Mouse (Mus musculus): Measurements from ENCODE around the gene Gm20696. TPM values are rescaled to one million over a fixed set of nuclear protein-coding genes. Genes with fewer than 3 reads are reported as not detected.

The Gm20696 gene
- polyA plus RNA-seq, 1 experiment: 1.8 TPM

DNA sequence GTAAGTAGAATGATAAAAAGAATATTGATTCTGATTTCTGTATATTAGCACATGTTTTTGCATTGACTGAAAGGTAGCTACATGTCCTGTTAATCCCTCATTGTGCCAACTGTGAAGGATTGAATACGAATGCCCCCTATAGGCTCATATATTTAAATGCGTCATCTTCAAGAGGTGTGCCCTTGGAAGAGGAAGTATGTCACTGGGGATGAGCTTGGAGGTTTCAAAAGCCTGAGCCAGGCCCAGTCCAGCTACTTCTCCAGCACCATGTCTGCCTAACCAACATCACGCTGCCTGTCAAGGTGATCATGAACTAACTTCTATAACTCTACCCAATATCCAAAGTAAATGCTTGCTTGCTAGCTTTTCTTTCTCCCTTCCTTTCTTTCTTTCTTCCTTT is 324.2 kb downstream of the Gm20696 start:
- TF ChIP-seq CTCF (IDR thresholded peaks at IDR 0.05; ENCODE audit: borderline replicate concordance, extremely low read depth, insufficient read depth, insufficient read length) (no peak), POLR2A (IDR thresholded peaks at IDR 0.05; ENCODE audit: borderline replicate concordance, extremely low read depth, insufficient read depth, insufficient read length, poor library complexity, severe bottlenecking) (no peak)

DNA sequence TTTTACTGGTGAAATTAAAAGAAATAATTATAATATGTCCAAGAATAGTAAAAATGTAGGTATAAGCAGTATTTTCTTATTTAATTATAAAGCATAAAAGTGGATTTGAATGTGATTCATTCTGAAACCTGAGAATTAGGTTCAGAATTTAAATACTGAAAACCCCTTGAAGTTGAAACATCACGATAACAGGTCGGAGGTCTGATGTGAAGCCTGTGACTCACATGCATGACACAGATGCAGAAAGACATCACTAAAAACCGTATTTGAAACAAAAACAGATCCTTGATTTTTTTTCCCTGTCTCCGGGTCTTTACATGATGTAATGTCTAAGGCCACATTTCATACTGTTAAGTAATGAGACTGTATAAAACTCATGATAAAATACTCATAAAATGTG is 325.7 kb downstream of the Gm20696 start:
- TF ChIP-seq POLR2A (IDR thresholded peaks at IDR 0.05; ENCODE audit: borderline replicate concordance, extremely low read depth, insufficient read depth, insufficient read length, poor library complexity, severe bottlenecking) (no peak), CTCF (IDR thresholded peaks at IDR 0.05; ENCODE audit: borderline replicate concordance, extremely low read depth, insufficient read depth, insufficient read length) (no peak)
- DNase-seq (ENCODE audit: low read depth): no peak

More for the DNA sequence above, 324.2 kb downstream of the Gm20696 start:
- no peak for DNase-seq (ENCODE audit: low read depth)

DNA sequence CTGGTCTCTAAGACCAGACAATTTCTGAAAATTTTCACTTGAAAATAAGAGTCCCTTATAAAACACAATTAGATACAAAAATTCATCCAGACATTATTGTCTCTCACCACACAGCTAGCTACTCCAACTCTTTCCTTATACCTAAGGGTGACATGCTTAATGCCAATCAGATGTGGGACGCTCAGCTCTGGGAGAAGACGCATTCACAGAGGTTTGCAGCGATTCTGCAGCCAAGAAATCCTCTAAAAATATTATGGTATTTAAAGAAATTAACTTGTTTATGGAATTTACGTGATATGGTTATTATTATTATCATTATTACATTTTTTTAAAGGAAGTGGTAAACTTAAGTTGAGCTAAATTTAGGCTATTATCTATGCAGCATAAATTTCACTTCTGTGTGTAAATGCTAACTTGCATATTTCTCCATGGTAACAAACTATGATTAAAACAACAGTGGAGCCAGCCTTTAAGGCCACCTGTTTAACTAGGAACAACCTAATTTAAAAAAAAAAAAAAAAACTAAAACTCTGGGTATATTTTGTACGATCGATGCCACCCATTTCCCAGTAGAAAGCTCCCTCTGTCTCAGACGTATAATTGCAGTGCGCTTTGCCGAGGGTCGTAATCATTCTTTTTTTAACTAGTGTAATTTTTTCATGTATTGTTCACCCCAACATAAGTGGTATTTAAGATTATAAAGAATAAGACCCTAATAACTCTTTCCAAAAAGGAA is 326.4 kb downstream of the Gm20696 start:
- DNase-seq (ENCODE audit: low read depth): no peak
- TF ChIP-seq POLR2A (IDR thresholded peaks at IDR 0.05; ENCODE audit: borderline replicate concordance, extremely low read depth, insufficient read depth, insufficient read length, poor library complexity, severe bottlenecking) (no peak), CTCF (IDR thresholded peaks at IDR 0.05; ENCODE audit: borderline replicate concordance, extremely low read depth, insufficient read depth, insufficient read length) (no peak)

DNA sequence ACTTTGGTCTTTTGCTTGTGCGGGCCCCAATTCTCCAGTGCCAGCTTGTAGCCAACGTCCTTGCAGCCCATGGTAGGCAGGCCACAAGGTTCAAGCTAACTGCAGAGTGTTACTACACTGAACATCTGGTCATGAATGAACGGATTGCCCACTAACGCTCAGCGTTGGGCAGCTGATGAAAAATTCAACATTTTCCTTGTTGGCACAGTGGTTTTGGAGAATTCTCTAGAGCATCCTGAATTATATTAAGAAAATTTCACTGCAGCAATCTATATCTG is 327.3 kb downstream of the Gm20696 start:
- TF ChIP-seq CTCF (IDR thresholded peaks at IDR 0.05; ENCODE audit: borderline replicate concordance, extremely low read depth, insufficient read depth, insufficient read length) (no peak), POLR2A (IDR thresholded peaks at IDR 0.05; ENCODE audit: borderline replicate concordance, extremely low read depth, insufficient read depth, insufficient read length, poor library complexity, severe bottlenecking) (no peak)
- DNase-seq (ENCODE audit: low read depth): peak; percentile 32

DNA sequence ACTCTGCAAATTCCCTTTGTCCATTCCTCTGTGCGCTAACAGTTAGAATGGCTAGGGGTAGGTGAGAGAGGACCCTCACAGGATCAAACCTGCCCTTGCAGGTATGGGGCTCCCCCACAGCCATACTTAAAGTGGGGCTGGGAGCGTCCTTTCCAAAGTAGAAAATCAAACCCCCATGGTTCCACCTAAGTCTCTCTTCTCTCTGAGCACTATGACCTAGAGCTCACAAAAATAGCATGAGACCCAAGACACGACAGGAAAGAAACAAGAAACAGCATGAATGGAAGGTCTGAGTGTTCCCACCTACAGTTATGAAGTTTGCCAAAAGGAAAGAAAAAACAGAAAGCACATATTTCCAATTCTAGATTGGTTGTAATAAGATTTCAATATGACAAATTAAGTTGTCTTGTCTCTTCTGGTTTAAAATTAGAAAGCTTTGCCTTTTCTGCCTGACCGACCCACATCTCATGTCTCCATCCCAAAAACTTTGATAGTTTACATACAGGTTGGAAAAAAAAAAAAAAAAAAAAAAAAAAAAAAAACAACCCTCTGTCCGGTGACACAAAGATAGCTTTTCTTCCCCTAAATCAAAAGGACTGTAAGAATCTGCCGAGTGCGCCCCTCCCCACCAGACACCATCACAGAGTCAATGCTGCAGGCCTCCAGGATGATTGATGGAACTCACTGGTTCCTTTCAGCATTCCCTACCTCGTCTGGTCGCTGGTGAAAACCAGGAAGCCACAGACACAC is 327.8 kb downstream of the Gm20696 start:
- no peak for DNase-seq (ENCODE audit: low read depth)
- no peak for TF ChIP-seq CTCF (IDR thresholded peaks at IDR 0.05; ENCODE audit: borderline replicate concordance, extremely low read depth, insufficient read depth, insufficient read length)
- TF ChIP-seq POLR2A (IDR thresholded peaks at IDR 0.05; ENCODE audit: borderline replicate concordance, extremely low read depth, insufficient read depth, insufficient read length, poor library complexity, severe bottlenecking): no peak

DNA sequence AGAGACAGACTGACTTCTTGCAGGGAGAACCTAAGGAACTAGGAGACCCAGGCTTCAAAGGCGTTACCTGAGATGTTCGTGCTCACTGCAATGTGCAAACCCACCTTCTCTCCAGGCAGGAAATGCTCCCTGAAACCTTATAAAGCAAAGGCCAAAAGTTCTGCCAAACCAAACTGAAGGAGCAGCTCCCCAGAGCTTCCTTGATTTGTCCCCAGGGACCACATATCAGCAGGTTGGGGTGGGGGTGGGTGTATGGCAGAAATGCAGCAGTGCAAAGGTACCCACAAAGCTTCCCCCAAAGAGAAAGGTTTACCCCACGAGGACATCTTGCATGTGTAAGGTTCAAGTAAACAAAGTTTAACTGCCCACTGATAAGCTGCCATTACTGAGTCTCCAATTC is 328.4 kb downstream of the Gm20696 start:
- TF ChIP-seq POLR2A (IDR thresholded peaks at IDR 0.05; ENCODE audit: borderline replicate concordance, extremely low read depth, insufficient read depth, insufficient read length, poor library complexity, severe bottlenecking): no peak
- no peak for TF ChIP-seq CTCF (IDR thresholded peaks at IDR 0.05; ENCODE audit: borderline replicate concordance, extremely low read depth, insufficient read depth, insufficient read length)
- no peak for DNase-seq (ENCODE audit: low read depth)

DNA sequence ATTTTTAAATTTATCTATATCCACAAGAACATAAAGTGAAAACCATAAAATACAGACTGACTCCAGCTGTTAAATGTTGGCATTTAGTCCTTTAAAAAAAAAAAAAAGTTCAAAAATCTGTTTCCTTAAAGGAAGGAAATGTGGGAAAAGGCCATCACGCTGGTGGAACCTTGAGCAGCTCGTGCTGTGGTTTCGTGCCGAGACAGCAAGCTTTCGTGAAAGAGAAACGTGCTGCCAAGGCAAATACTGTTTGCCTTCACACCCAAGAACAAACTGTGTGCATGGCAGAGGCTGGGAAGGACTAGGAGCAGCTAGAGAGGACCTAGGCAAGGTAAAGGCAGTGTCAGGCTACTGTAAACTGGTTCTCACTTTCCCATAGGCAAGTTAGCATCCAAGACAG is 329.0 kb downstream of the Gm20696 start:
- DNase-seq (ENCODE audit: low read depth): peak; percentile 28
- no peak for TF ChIP-seq CTCF (IDR thresholded peaks at IDR 0.05; ENCODE audit: borderline replicate concordance, extremely low read depth, insufficient read depth, insufficient read length)
- TF ChIP-seq POLR2A (IDR thresholded peaks at IDR 0.05; ENCODE audit: borderline replicate concordance, extremely low read depth, insufficient read depth, insufficient read length, poor library complexity, severe bottlenecking): no peak

DNA sequence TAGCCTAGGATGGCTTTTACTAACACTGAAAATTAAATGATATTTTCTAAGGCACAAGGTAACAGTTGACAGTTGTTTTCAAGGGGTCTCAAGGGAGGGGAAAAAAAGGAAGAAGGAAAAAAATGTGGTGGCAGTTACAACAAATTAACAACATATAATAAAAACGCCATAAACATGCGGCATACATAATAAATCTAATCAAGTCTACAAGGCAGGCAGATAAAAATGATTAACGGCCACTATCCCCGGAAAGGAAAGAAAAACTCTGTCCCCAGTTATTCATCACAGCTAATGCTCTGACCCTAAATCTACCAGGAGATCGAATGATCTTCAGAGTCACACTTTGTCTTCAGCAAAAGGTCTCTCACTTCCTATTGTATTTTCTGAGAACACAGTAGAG is 330.4 kb downstream of the Gm20696 start:
- TF ChIP-seq CTCF (IDR thresholded peaks at IDR 0.05; ENCODE audit: borderline replicate concordance, extremely low read depth, insufficient read depth, insufficient read length) (no peak), POLR2A (IDR thresholded peaks at IDR 0.05; ENCODE audit: borderline replicate concordance, extremely low read depth, insufficient read depth, insufficient read length, poor library complexity, severe bottlenecking) (no peak)
- no peak for DNase-seq (ENCODE audit: low read depth)

DNA sequence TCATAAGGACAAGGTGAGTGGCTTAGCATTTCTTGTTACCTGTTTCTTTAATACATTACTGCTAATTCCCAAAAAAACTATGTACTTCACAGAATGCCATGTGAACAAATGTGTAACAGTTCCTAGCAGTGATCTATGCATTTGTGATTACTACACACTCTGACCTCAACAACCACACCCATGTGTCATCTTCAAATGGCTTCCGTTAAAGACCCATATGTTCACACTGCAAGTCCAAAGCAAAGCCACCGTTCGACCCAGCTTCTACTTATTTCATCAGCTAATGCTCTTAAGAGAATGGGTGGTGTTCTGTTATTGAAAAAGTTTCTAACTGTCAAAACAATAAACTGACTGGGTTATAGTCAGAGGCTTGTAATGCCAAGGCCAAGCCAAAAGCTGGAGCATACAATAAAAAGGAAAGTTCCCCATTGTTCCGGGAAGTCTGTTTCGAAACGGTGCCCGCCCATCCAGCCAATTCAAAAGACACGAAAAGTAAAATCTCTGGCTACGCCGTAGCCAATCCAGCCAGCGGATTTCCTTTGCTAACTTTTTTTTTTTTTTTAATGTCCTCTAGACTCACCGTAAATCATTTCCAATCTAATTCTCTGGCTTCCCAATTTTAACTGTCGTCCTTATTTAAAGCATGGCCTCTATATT is 331.3 kb downstream of the Gm20696 start:
- no peak for TF ChIP-seq CTCF (IDR thresholded peaks at IDR 0.05; ENCODE audit: borderline replicate concordance, extremely low read depth, insufficient read depth, insufficient read length)
- TF ChIP-seq POLR2A (IDR thresholded peaks at IDR 0.05; ENCODE audit: borderline replicate concordance, extremely low read depth, insufficient read depth, insufficient read length, poor library complexity, severe bottlenecking): no peak
- DNase-seq (ENCODE audit: low read depth): no peak

DNA sequence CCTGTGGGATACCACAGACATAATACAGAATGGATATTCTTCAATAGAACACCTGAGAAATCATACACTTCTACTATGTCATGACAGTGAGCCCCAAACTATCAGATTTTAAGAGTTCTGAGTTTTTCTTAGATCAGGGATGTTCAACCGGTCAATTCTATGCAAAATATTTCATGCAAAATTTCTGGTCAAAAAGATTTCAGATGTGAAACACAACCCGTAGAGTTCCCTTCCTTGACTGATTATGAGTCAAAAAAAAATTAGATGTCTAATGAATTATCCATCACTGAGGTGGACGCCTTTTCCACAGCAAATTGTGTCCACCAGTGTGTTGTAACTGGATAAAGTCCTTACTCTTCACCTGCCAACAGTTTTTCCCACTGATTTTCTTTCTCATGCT is 332.3 kb downstream of the Gm20696 start:
- no peak for DNase-seq (ENCODE audit: low read depth)
- TF ChIP-seq POLR2A (IDR thresholded peaks at IDR 0.05; ENCODE audit: borderline replicate concordance, extremely low read depth, insufficient read depth, insufficient read length, poor library complexity, severe bottlenecking) (no peak), CTCF (IDR thresholded peaks at IDR 0.05; ENCODE audit: borderline replicate concordance, extremely low read depth, insufficient read depth, insufficient read length) (no peak)

DNA sequence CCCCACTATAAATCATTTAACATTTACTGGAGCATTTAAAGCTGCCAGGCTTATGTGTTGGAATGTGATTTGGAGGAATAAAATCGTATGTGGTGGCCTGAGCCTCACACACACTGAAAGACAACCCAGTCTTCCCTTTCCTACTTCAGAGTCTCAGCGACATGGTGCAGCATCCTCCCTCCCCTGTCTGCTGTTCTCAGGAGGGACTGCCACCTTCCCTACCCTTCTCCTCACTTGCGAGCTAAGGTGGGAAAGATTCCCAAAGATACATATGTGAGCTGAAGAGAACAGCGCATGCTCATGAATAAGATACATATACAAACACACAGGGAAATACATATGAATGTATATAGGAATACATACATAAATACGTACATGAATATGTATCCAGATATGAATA is 333.5 kb downstream of the Gm20696 start:
- no peak for DNase-seq (ENCODE audit: low read depth)
- no peak for TF ChIP-seq CTCF (IDR thresholded peaks at IDR 0.05; ENCODE audit: borderline replicate concordance, extremely low read depth, insufficient read depth, insufficient read length)
- no peak for TF ChIP-seq POLR2A (IDR thresholded peaks at IDR 0.05; ENCODE audit: borderline replicate concordance, extremely low read depth, insufficient read depth, insufficient read length, poor library complexity, severe bottlenecking)

All from brain, embryonic 14.5 days (tissue).